Mouse (Mus musculus) adrenal gland, postnatal 4 days (tissue): ENCODE measurements around the gene Dysf. TPM values are rescaled to one million over a fixed set of nuclear protein-coding genes. Genes with fewer than 3 reads are reported as not detected.

Source experiments
- DNase-seq, 2 experiments: peaks; one replicate each; pipeline ENCODE4 v3.0.0; 2021 to 2022; ENCODE audit warnings: low spot score in 2 of 2, mixed read lengths in 2 of 2
- total RNA-seq, 2 experiments: library from RNA; stranded (reverse); gene quantifications; 2 replicates each; pipeline ENCODE4 v1.2.3; 2021

The Dysf gene
- total RNA-seq, 2 experiments from 2014 or later, result 66.5 to 66.9 TPM

- DNase-seq, result no peak
Observed at GRCm38 (mm10) chr6:84106082-84106481, 97.7 kb downstream of the Dysf start.

GRCm38 (mm10) chr6:84110377-84110776 lies 102.0 kb downstream of the Dysf start:
- DNase-seq, result no peak

GRCm38 (mm10) chr6:84111106-84111505 lies 102.7 kb downstream of the Dysf start:
- DNase-seq, result no peak

GRCm38 (mm10) chr6:84119731-84120530 lies 111.5 kb downstream of the Dysf start:
- no peak for DNase-seq

GRCm38 (mm10) chr6:84124609-84125008 lies 116.2 kb downstream of the Dysf start:
- DNase-seq, result no peak

- no peak for DNase-seq
Observed at GRCm38 (mm10) chr6:84125101-84125500, 116.7 kb downstream of the Dysf start.

- DNase-seq, result no peak
Observed at GRCm38 (mm10) chr6:84128229-84128628, 119.8 kb downstream of the Dysf start.

GRCm38 (mm10) chr6:84130867-84131266 lies 122.5 kb downstream of the Dysf start:
- DNase-seq, result no peak

GRCm38 (mm10) chr6:84131539-84131938 lies 123.1 kb downstream of the Dysf start:
- no peak for DNase-seq

GRCm38 (mm10) chr6:84133053-84133452 lies 124.7 kb downstream of the Dysf start:
- no peak for DNase-seq

GRCm38 (mm10) chr6:84133996-84134721 lies 125.8 kb downstream of the Dysf start:
- DNase-seq, result no peak

- DNase-seq, result no peak
Observed at GRCm38 (mm10) chr6:84134722-84135394, 126.5 kb downstream of the Dysf start.

- DNase-seq, result no peak
Observed at GRCm38 (mm10) chr6:84135709-84136108, 127.3 kb downstream of the Dysf start.

- no peak for DNase-seq
Observed at GRCm38 (mm10) chr6:84136345-84136744, 128.0 kb downstream of the Dysf start.

- DNase-seq, result peak in 1 of 2 experiments; percentile 25
Observed at GRCm38 (mm10) chr6:84139932-84140331, 131.5 kb downstream of the Dysf start.

GRCm38 (mm10) chr6:84142481-84142880 lies 134.1 kb downstream of the Dysf start:
- no peak for DNase-seq

- DNase-seq, result no peak
Observed at GRCm38 (mm10) chr6:84143328-84143727, 134.9 kb downstream of the Dysf start.

GRCm38 (mm10) chr6:84144393-84144792 lies 136.0 kb downstream of the Dysf start:
- no peak for DNase-seq

GRCm38 (mm10) chr6:84147206-84148004 lies 139.0 kb downstream of the Dysf start:
- no peak for DNase-seq

GRCm38 (mm10) chr6:84148470-84148869 lies 140.1 kb downstream of the Dysf start:
- no peak for DNase-seq

GRCm38 (mm10) chr6:84154508-84154907 lies 146.1 kb downstream of the Dysf start:
- DNase-seq, result no peak
